Mouse (Mus musculus) midbrain, postnatal 0 days (tissue): ENCODE data around the gene Klhl36. TPM values are rescaled to one million over a fixed set of nuclear protein-coding genes. Genes with fewer than 3 reads are reported as not detected.

ENCODE experiments used
- ATAC-seq: fragments of 200-750 bp; cut with Nextera tagmentation; 2 replicates; pipeline ENCODE4 v1.8.0; 2017; ENCODE audit warnings: moderate number of reproducible peaks, mild to moderate bottlenecking, moderate TSS enrichment, moderate library complexity; ENCODE audit not compliant: low FRiP score
- DNase-seq: peaks from one replicate; pipeline ENCODE4 v3.0.0-alpha.2; 2015; ENCODE audit warnings: low spot score
- H3K27ac ChIP-seq: fragments of 300-500 bp; sonication (generic); 2 replicates; pipeline ENCODE4 v1.5.1; 2014; ENCODE audit warnings: low read depth, mild to moderate bottlenecking, low read length, mixed read lengths
- H3K27me3 ChIP-seq: fragments of 300-500 bp; sonication (generic); 2 replicates; pipeline ENCODE4 v1.6.1; 2014; ENCODE audit warnings: low read length, control low read depth, mixed read lengths; ENCODE audit not compliant: insufficient read depth
- H3K36me3 ChIP-seq: fragments of 300-500 bp; sonication (generic); 2 replicates; pipeline ENCODE4 v1.6.1; 2014; ENCODE audit warnings: low read length, control low read depth, mixed read lengths; ENCODE audit not compliant: insufficient read depth
- H3K4me1 ChIP-seq: fragments of 300-500 bp; sonication (generic); 2 replicates; pipeline ENCODE4 v1.6.1; 2014; ENCODE audit warnings: mild to moderate bottlenecking, control low read depth, antibody characterized with exemption, low read length, mixed read lengths; ENCODE audit not compliant: insufficient read depth
- H3K4me2 ChIP-seq: fragments of 300-500 bp; sonication (generic); 2 replicates; pipeline ENCODE4 v1.6.1; 2014; ENCODE audit warnings: low read depth, mild to moderate bottlenecking, low read length, mixed read lengths; ENCODE audit not compliant: poor library complexity, severe bottlenecking
- H3K4me3 ChIP-seq: fragments of 300-500 bp; sonication (generic); 2 replicates; pipeline ENCODE4 v1.5.1; 2014; ENCODE audit warnings: low read depth, mild to moderate bottlenecking, low read length, moderate library complexity
- H3K9ac ChIP-seq: fragments of 300-500 bp; sonication (generic); replicated peaks from 2 replicates; pipeline ENCODE4 v1.6.1; 2014; ENCODE audit warnings: mild to moderate bottlenecking, low read length, moderate library complexity, mixed read lengths; ENCODE audit not compliant: poor library complexity, severe bottlenecking
- H3K9me3 ChIP-seq: fragments of 300-500 bp; sonication (generic); 2 replicates; pipeline ENCODE4 v1.6.1; 2016; ENCODE audit warnings: low read length, control low read depth
- CTCF ChIP-seq: IDR thresholded peaks from 2 replicates; pipeline ENCODE4 v1.5.1; 2016; ENCODE audit warnings: antibody characterized with exemption, mild to moderate bottlenecking
- WGBS: fragments of 180-500 bp; shearing (Covaris S2); extraction: QIAGEN DNeasy Blood & Tissue Kit; methylation state at CpG from one replicate; pipeline ENCODE4 v1.1.7; 2014; 5-methylcytosine and 5-hydroxymethylcytosine counted together
- polyA plus RNA-seq: library from polyadenylated mRNA; unstranded; fragments of >200 nt; fragmentation: Nextera tagmentation; extraction: Ambion mirVana; gene quantifications from 2 replicates; pipeline ENCODE4 v1.2.1, GENCODE M21; 2015
- total RNA-seq: library from RNA; depleted of rRNA; stranded (reverse); fragments of >200 nt; gene quantifications from 2 replicates; pipeline ENCODE4 v1.2.3, GENCODE M21; 2014

Klhl36 gene
- total and polyA plus RNA-seq, 2 experiments from 2014 or later = 19.5 to 31.0 TPM

- Histone ChIP-seq H3K4me2 (no peak overlapping the region; the same call in 1 of the 2 replicates), H3K27ac (no peak overlapping the region), H3K36me3 (no peaks in the 10 kb centered on the region), H3K4me1 (peaks cover 23% of the 10 kb centered on the region), H3K27me3 (no peaks in the 10 kb centered on the region), H3K9ac (0 out of 2 replicates have a peak overlapping the region, but pooled peaks have one; percentile 1), H3K4me3 (no peak overlapping the region), H3K9me3 (no peaks in the 10 kb centered on the region)
- no peak for TF ChIP-seq CTCF
- DNase-seq = no peak
- WGBS = 53% methylated on average over 2 of the region's 2 CpGs
- ATAC-seq = no peak
These were observed 52.1 kb downstream of the Klhl36 start for GRCm38 (mm10) chr8:119914161-119914560.

GRCm38 (mm10) chr8:119915298-119915697 is 53.2 kb downstream of the Klhl36 start:
- ATAC-seq (no peak), DNase-seq (no peak)
- no peak overlapping the region for H3K4me2 ChIP-seq
- H3K27ac ChIP-seq = no peak overlapping the region
- H3K27me3 ChIP-seq = no peaks in the 10 kb centered on the region
- H3K4me3 ChIP-seq = no peak overlapping the region
- H3K36me3 ChIP-seq = no peaks in the 10 kb centered on the region
- 96% methylated on average over 4 of the region's 4 CpGs for WGBS
- peaks cover 23% of the 10 kb centered on the region for H3K4me1 ChIP-seq
- H3K9me3 ChIP-seq = no peaks in the 10 kb centered on the region
- no peak overlapping the region for H3K9ac ChIP-seq
- TF ChIP-seq CTCF = no peak

GRCm38 (mm10) chr8:119916237-119916892 is 54.3 kb downstream of the Klhl36 start:
- H3K9ac ChIP-seq = no peak overlapping the region
- WGBS = 80% methylated on average over 16 of the region's 16 CpGs
- H3K27me3 ChIP-seq = no peaks in the 10 kb centered on the region
- TF ChIP-seq CTCF = no peak
- H3K27ac ChIP-seq = no peak overlapping the region
- peaks cover 23% of the 10 kb centered on the region for H3K4me1 ChIP-seq
- ATAC-seq (no peak), DNase-seq (no peak)
- no peaks in the 10 kb centered on the region for H3K36me3 ChIP-seq
- no peaks in the 10 kb centered on the region for H3K9me3 ChIP-seq
- no peak overlapping the region for H3K4me2 ChIP-seq
- no peak overlapping the region for H3K4me3 ChIP-seq

- H3K9ac ChIP-seq = no peak overlapping the region
- DNase-seq = no peak
- no peaks in the 10 kb centered on the region for H3K36me3 ChIP-seq
- no peak for ATAC-seq
- TF ChIP-seq CTCF = no peak
- H3K4me1 ChIP-seq = peaks cover 18% of the 10 kb centered on the region
- no peak overlapping the region for H3K4me3 ChIP-seq
- H3K4me2 ChIP-seq = no peak overlapping the region
- H3K27ac ChIP-seq = no peak overlapping the region
- H3K9me3 ChIP-seq = no peaks in the 10 kb centered on the region
- H3K27me3 ChIP-seq = no peaks in the 10 kb centered on the region
- 92% methylated on average over 3 of the region's 3 CpGs for WGBS
These were observed 55.3 kb downstream of the Klhl36 start for GRCm38 (mm10) chr8:119917415-119917814.

- Histone ChIP-seq H3K9me3 (no peaks in the 10 kb centered on the region), H3K4me3 (no peak overlapping the region), H3K4me2 (no peak overlapping the region), H3K27ac (no peak overlapping the region), H3K9ac (no peak overlapping the region), H3K4me1 (peaks cover 10% of the 10 kb centered on the region; the same call in 1 of the 2 replicates), H3K27me3 (no peaks in the 10 kb centered on the region), H3K36me3 (no peaks in the 10 kb centered on the region)
- DNase-seq (no peak), ATAC-seq (no peak)
- no peak for TF ChIP-seq CTCF
- 88% methylated on average over 1 of the region's 1 CpGs for WGBS
These were observed 56.1 kb downstream of the Klhl36 start for GRCm38 (mm10) chr8:119918155-119918567.

- ATAC-seq = no peak
- peaks cover 4% of the 10 kb centered on the region; the same call in 1 of the 2 replicates for H3K36me3 ChIP-seq
- no peak overlapping the region for H3K27ac ChIP-seq
- no peak overlapping the region for H3K9ac ChIP-seq
- H3K9me3 ChIP-seq = no peaks in the 10 kb centered on the region
- no peaks in the 10 kb centered on the region for H3K27me3 ChIP-seq
- no peaks in the 10 kb centered on the region for H3K4me1 ChIP-seq
- no peak overlapping the region for H3K4me3 ChIP-seq
- WGBS = 75% methylated on average over 5 of the region's 5 CpGs
- peak; percentile 11 for DNase-seq
- H3K4me2 ChIP-seq = no peak overlapping the region
- TF ChIP-seq CTCF = no peak
These were observed 61.2 kb downstream of the Klhl36 start for GRCm38 (mm10) chr8:119923259-119923658.
